Mouse (Mus musculus): ENCODE data around the gene Ppp2r1a. TPM values are rescaled to one million over a fixed set of nuclear protein-coding genes. Genes with fewer than 3 reads are reported as not detected.

The Ppp2r1a gene
- 100 to 1,000 TPM; 612 to 620 TPM for total RNA-seq (2021)

- peak; percentile 99 to 100 for DNase-seq (ENCODE audit: low spot score in 2 of 2)
- intact Hi-C loops (cut with DNase I) = loop anchor here (1.0 to 10.0 kb wide), 4 partner anchors 63 to 620 kb away; partner anchors contain the start of genes Zfp160, Zfp51, Zfp52 and Zfp948
Observed at GRCm38 (mm10) chr17:20944985-20945891, at the start of gene Ppp2r1a. Gene Ppp2r1a (plus strand): TSS chr17:20945311.

GRCm38 (mm10) chr17:20904991-20905390 lies 40.1 kb upstream of the Ppp2r1a start, which contains the start of gene Vmn1r231:
Gene Vmn1r231 (minus strand): TSS chr17:20905091.
- no peak for DNase-seq (ENCODE audit: low spot score in 2 of 2)
- intact Hi-C loops (cut with DNase I) = no loop called here

- intact Hi-C loops (cut with DNase I) = no loop called here
- DNase-seq (ENCODE audit: low spot score in 2 of 2) = no peak
Observed at GRCm38 (mm10) chr17:20919614-20920013, 25.5 kb upstream of the Ppp2r1a start, which contains the start of gene Vmn1r232. Gene Vmn1r232 (minus strand): TSS chr17:20919714.

GRCm38 (mm10) chr17:20944226-20944625 lies 885 bp upstream of the Ppp2r1a start:
- intact Hi-C loops (cut with DNase I) = loop anchor here (10.0 kb wide), 2 partner anchors 591 to 621 kb away; partner anchors contain the start of genes Zfp52 and Zfp948
- DNase-seq (ENCODE audit: low spot score in 2 of 2) = no peak

GRCm38 (mm10) chr17:20946026-20946565 lies 985 bp downstream of the Ppp2r1a start:
- DNase-seq (ENCODE audit: low spot score in 2 of 2) = no peak
- intact Hi-C loops (cut with DNase I) = loop anchor here (5.0 to 10.0 kb wide), 3 partner anchors 506 to 619 kb away; partner anchors contain the start of genes Zfp51, Zfp52 and Zfp948

GRCm38 (mm10) chr17:20946636-20947035 lies 1.5 kb downstream of the Ppp2r1a start:
- DNase-seq (ENCODE audit: low spot score in 2 of 2) = no peak
- intact Hi-C loops (cut with DNase I) = loop anchor here (5.0 to 10.0 kb wide), 3 partner anchors 506 to 618 kb away; partner anchors contain the start of genes Zfp51, Zfp52 and Zfp948

- intact Hi-C loops (cut with DNase I) = no loop called here
- DNase-seq (ENCODE audit: low spot score in 2 of 2) = no peak
Observed at GRCm38 (mm10) chr17:20960386-20960785, 15.3 kb downstream of the Ppp2r1a start.

GRCm38 (mm10) chr17:20965421-20965820 lies 20.3 kb downstream of the Ppp2r1a start:
- intact Hi-C loops (cut with DNase I) = loop anchor here (5.0 kb wide), 1 partner anchor 42 kb away; the partner anchor contains the start of gene Zfp160
- DNase-seq (ENCODE audit: low spot score in 2 of 2) = no peak

GRCm38 (mm10) chr17:20966681-20967080 lies 21.6 kb downstream of the Ppp2r1a start:
- no peak for DNase-seq (ENCODE audit: low spot score in 2 of 2)
- intact Hi-C loops (cut with DNase I) = loop anchor here (5.0 kb wide), 1 partner anchor 41 kb away; the partner anchor contains the start of gene Zfp160

GRCm38 (mm10) chr17:20993716-20994115 lies 48.6 kb downstream of the Ppp2r1a start:
- intact Hi-C loops (cut with DNase I) = no loop called here
- peak in 1 of 2 experiments; percentile 70 for DNase-seq (ENCODE audit: low spot score in 2 of 2)

GRCm38 (mm10) chr17:20996364-20996763 lies 51.3 kb downstream of the Ppp2r1a start, which contains the start of gene Vmn1r233:
Gene Vmn1r233 (minus strand): TSS chr17:20996464.
- DNase-seq (ENCODE audit: low spot score in 2 of 2) = no peak
- intact Hi-C loops (cut with DNase I) = no loop called here

- intact Hi-C loops (cut with DNase I) = loop anchor here (1.0 to 5.0 kb wide), 2 partner anchors 41 to 63 kb away; partner anchors contain the start of gene Ppp2r1a
Observed at GRCm38 (mm10) chr17:21008382-21009331, 63.5 kb downstream of the Ppp2r1a start, which contains the start of gene Zfp160. Gene Zfp160 (plus strand): TSS chr17:21008903.

GRCm38 (mm10) chr17:21009726-21010125 lies 64.6 kb downstream of the Ppp2r1a start:
- DNase-seq (ENCODE audit: low spot score in 2 of 2) = no peak
- intact Hi-C loops (cut with DNase I) = loop anchor here (5.0 kb wide), 1 partner anchor 42 kb away; no protein-coding TSS in a partner anchor

More at GRCm38 (mm10) chr17:21008382-21009331, 63.5 kb downstream of the Ppp2r1a start, which contains the start of gene Zfp160:
- peak; percentile 89 to 97 for DNase-seq (ENCODE audit: low spot score in 2 of 2)

Other genes starting within 250 kb of the Ppp2r1a start
- not detected for gene Vmn1r227, start 215.5 kb upstream of the Ppp2r1a start, total RNA-seq (2021)
- not detected for gene Vmn1r228, start 159.2 kb upstream of the Ppp2r1a start, total RNA-seq (2021)
- under 1 TPM; 0.07 to 0.09 TPM for gene Vmn1r229, start 133.8 kb upstream of the Ppp2r1a start, total RNA-seq (2021)
- gene Vmn1r230, start 104.9 kb upstream of the Ppp2r1a start, total RNA-seq (2021) = not detected
- not detected for gene Vmn1r231, start 40.2 kb upstream of the Ppp2r1a start, total RNA-seq (2021)
- not detected for gene Vmn1r232, start 25.6 kb upstream of the Ppp2r1a start, total RNA-seq (2021)
- not detected for gene Vmn1r233, start 51.2 kb downstream of the Ppp2r1a start, total RNA-seq (2021)
- gene Zfp160, start 63.6 kb downstream of the Ppp2r1a start, total RNA-seq (2021) = 10 to 100 TPM; 18.5 to 21.5 TPM